ENCODE assay signal across 20 mouse cellular contexts in genomic region chr1:71417951-71418350, GRCm38 (mm10). TPM values are rescaled to one million over a fixed set of nuclear protein-coding genes. Genes with fewer than 3 reads are reported as not detected.
"Had no signal": no experiment of that assay in that cellular context is flagged by ENCODE, and none has a peak within 500 bp of the region (broad histone marks: within the 10 kb centered on the region; RNA-seq: fewer than 3 reads in every experiment).

No protein-coding gene starts in this region.

- H3K4me1 ChIP-seq: liver, embryonic 15.5 days; megakaryocyte, embryonic 14.5 days; midbrain, embryonic 13.5 days; midbrain, embryonic 15.5 days; neural tube, embryonic 12.5 days had no signal

- H3K27me3 ChIP-seq: liver, embryonic 15.5 days; lung, embryonic 15.5 days; megakaryocyte, embryonic 14.5 days; midbrain, embryonic 13.5 days; midbrain, embryonic 15.5 days; neural tube, embryonic 12.5 days had no signal

- DNase-seq: liver, postnatal 0 days; lung, adult 2 months; lung, postnatal 14 days; lung, postnatal 36 days; spleen, adult 18-20 months; thymus, adult 18-20 months; thymus, postnatal 14 days; thymus, postnatal 36 days had no signal

- H3K36me3 ChIP-seq: liver, embryonic 15.5 days; lung, embryonic 15.5 days; midbrain, embryonic 13.5 days; midbrain, embryonic 15.5 days; neural tube, embryonic 12.5 days had no signal

- H3K9me3 ChIP-seq: liver, embryonic 15.5 days; lung, embryonic 15.5 days; midbrain, embryonic 13.5 days; midbrain, embryonic 15.5 days; neural tube, embryonic 12.5 days had no signal

- H3K4me2 ChIP-seq: liver, embryonic 15.5 days; lung, embryonic 15.5 days; midbrain, embryonic 11.5 days; midbrain, embryonic 13.5 days; midbrain, embryonic 15.5 days; neural tube, embryonic 12.5 days had no signal

- ATAC-seq: liver, postnatal 0 days; lung, postnatal 0 days; midbrain, embryonic 13.5 days; midbrain, embryonic 15.5 days had no signal

- H3K9ac ChIP-seq: liver, embryonic 15.5 days; liver, postnatal 0 days; lung, embryonic 15.5 days; midbrain, embryonic 13.5 days; midbrain, embryonic 15.5 days; neural tube, embryonic 12.5 days had no signal

- H3K27ac ChIP-seq: liver, embryonic 15.5 days; lung, embryonic 15.5 days; macrophage; midbrain, embryonic 13.5 days; midbrain, embryonic 15.5 days; neural tube, embryonic 12.5 days had no signal

- H3K4me3 ChIP-seq: liver, embryonic 15.5 days; lung, embryonic 15.5 days; megakaryocyte, embryonic 14.5 days; midbrain, embryonic 13.5 days; midbrain, embryonic 15.5 days; neural tube, embryonic 12.5 days had no signal

RNA-seq across cellular contexts. Expression of gene Abca12, which starts 3.2 kb away (rescaled TPM):
- polyA plus RNA-seq: liver, embryonic 15.5 days; liver, postnatal 0 days; lung, postnatal 0 days; macrophage; midbrain, embryonic 11.5 days; midbrain, embryonic 13.5 days; small intestine, adult 2 months; stomach, embryonic 14.5 days; thymus, postnatal 0 days had no signal
